Mouse (Mus musculus) intestine, embryonic 16.5 days (tissue): ENCODE measurements around the gene Olfr198. TPM values are rescaled to one million over a fixed set of nuclear protein-coding genes. Genes with fewer than 3 reads are reported as not detected.
"Not testable (repeated sequence)": the region's sequence is repeated elsewhere in the genome, so short reads cannot be mapped to it uniquely, and the experiment has no call there.

Experiments
- ATAC-seq: fragments of 200-750 bp; cut with Nextera tagmentation; 2 replicates; pipeline ENCODE4 v1.8.0; 2017; ENCODE audit warnings: moderate TSS enrichment, moderate library complexity
- H3K27ac ChIP-seq: fragments of 300-500 bp; sonication (generic); 2 replicates; pipeline ENCODE4 v1.5.1; 2014; ENCODE audit warnings: mild to moderate bottlenecking, low read length
- H3K27me3 ChIP-seq: fragments of 300-500 bp; sonication (generic); replicated peaks from 2 replicates; pipeline ENCODE4 v1.6.1; 2014; ENCODE audit warnings: low read length, control low read depth, mixed read lengths; ENCODE audit not compliant: control insufficient read depth, insufficient read depth
- H3K36me3 ChIP-seq: fragments of 300-500 bp; sonication (generic); 2 replicates; pipeline ENCODE4 v1.6.1; 2014; ENCODE audit warnings: low read length, control low read depth; ENCODE audit not compliant: control insufficient read depth, insufficient read depth
- H3K4me1 ChIP-seq: fragments of 300-500 bp; sonication (generic); 2 replicates; pipeline ENCODE4 v1.6.1; 2014; ENCODE audit warnings: low read length, control low read depth, mixed read lengths; ENCODE audit not compliant: control insufficient read depth, insufficient read depth
- H3K4me2 ChIP-seq: fragments of 300-500 bp; sonication (generic); 2 replicates; pipeline ENCODE4 v1.6.1; 2014; ENCODE audit warnings: low read depth, low read length, control low read depth
- H3K4me3 ChIP-seq: fragments of 300-500 bp; sonication (generic); 2 replicates; pipeline ENCODE4 v1.5.1; 2014; ENCODE audit warnings: mild to moderate bottlenecking, low read length
- H3K9ac ChIP-seq: fragments of 300-500 bp; sonication (generic); 2 replicates; pipeline ENCODE4 v1.6.1; 2014; ENCODE audit warnings: low read depth, low read length
- H3K9me3 ChIP-seq: fragments of 300-500 bp; sonication (generic); 2 replicates; pipeline ENCODE4 v1.6.1; 2016; ENCODE audit warnings: low read length, control low read depth; ENCODE audit not compliant: control insufficient read depth
- WGBS: fragments of 180-500 bp; shearing (Covaris S2); extraction: QIAGEN DNeasy Blood & Tissue Kit; methylation state at CpG from one replicate; pipeline ENCODE4 v1.1.7; 2014; 5-methylcytosine and 5-hydroxymethylcytosine counted together
- polyA plus RNA-seq: library from polyadenylated mRNA; unstranded; fragments of >200 nt; fragmentation: Nextera tagmentation; extraction: Ambion mirVana; gene quantifications from 2 replicates; pipeline ENCODE4 v1.2.1, GENCODE M21; 2015

Olfr198 gene
- polyA plus RNA-seq: not detected in 2 replicates

GRCm38 (mm10) chr16:59203433-59203832 is at the start of gene Olfr198:
TSS of gene Olfr198 (minus strand) at chr16:59203533.
- H3K27me3 ChIP-seq, H3K4me2 ChIP-seq, H3K4me3 ChIP-seq, H3K36me3 ChIP-seq, H3K9me3 ChIP-seq, H3K9ac ChIP-seq, H3K4me1 ChIP-seq, ATAC-seq, H3K27ac ChIP-seq: not testable (repeated sequence)
- 56% methylated on average over 1 of the region's 1 CpGs for WGBS

GRCm38 (mm10) chr16:59249684-59250083 is 46.4 kb upstream of the Olfr198 start:
- WGBS: 86% methylated on average over 17 of the region's 17 CpGs
- Histone ChIP-seq H3K27ac (no peak overlapping the region), H3K4me1 (no peaks in the 10 kb centered on the region), H3K4me3 (no peak overlapping the region), H3K4me2 (no peak overlapping the region), H3K27me3 (no peaks in the 10 kb centered on the region), H3K36me3 (no peaks in the 10 kb centered on the region), H3K9me3 (no peaks in the 10 kb centered on the region), H3K9ac (no peak overlapping the region)
- no peak for ATAC-seq

GRCm38 (mm10) chr16:59219667-59220066 is 16.3 kb upstream of the Olfr198 start, which contains the start of gene Olfr199:
TSS of gene Olfr199 (minus strand) at chr16:59219767.
- ATAC-seq, H3K9ac ChIP-seq, H3K27ac ChIP-seq, H3K4me2 ChIP-seq, H3K27me3 ChIP-seq, H3K4me1 ChIP-seq, H3K36me3 ChIP-seq, H3K4me3 ChIP-seq, H3K9me3 ChIP-seq: not testable (repeated sequence)
- 74% methylated on average over 1 of the region's 1 CpGs for WGBS

GRCm38 (mm10) chr16:59217861-59218260 is 14.5 kb upstream of the Olfr198 start:
- not testable (repeated sequence) for H3K27ac ChIP-seq, ATAC-seq, H3K27me3 ChIP-seq, H3K36me3 ChIP-seq, H3K4me2 ChIP-seq, H3K9me3 ChIP-seq, H3K9ac ChIP-seq, H3K4me3 ChIP-seq, H3K4me1 ChIP-seq
- 78% methylated on average over 3 of the region's 3 CpGs for WGBS

GRCm38 (mm10) chr16:59170354-59170753 is 33.0 kb downstream of the Olfr198 start, which contains the start of gene Olfr196:
TSS of gene Olfr196 (minus strand) at chr16:59170454.
- H3K4me1 ChIP-seq: no peaks in the 10 kb centered on the region
- no peaks in the 10 kb centered on the region for H3K27me3 ChIP-seq
- H3K9ac ChIP-seq: no peak within 1 kb of the TSS
- 73% methylated on average over 3 of the region's 3 CpGs for WGBS
- H3K4me2 ChIP-seq: no peak within 1 kb of the TSS
- ATAC-seq: no peak
- H3K9me3 ChIP-seq: no peaks in the 10 kb centered on the region
- no peak within 1 kb of the TSS for H3K4me3 ChIP-seq
- no peak within 1 kb of the TSS for H3K27ac ChIP-seq
- H3K36me3 ChIP-seq: no peaks in the 10 kb centered on the region

- Histone ChIP-seq H3K4me3 (no peak overlapping the region), H3K9ac (no peak overlapping the region), H3K9me3 (no peaks in the 10 kb centered on the region), H3K4me2 (no peak overlapping the region), H3K27me3 (no peaks in the 10 kb centered on the region), H3K27ac (no peak overlapping the region), H3K4me1 (no peaks in the 10 kb centered on the region), H3K36me3 (no peaks in the 10 kb centered on the region)
- ATAC-seq: no peak
- WGBS: 85% methylated on average over 2 of the region's 2 CpGs
Measured at GRCm38 (mm10) chr16:59151996-59152395, 51.3 kb downstream of the Olfr198 start.

Other genes starting within 250 kb of the Olfr198 start
- gene Olfr183, start 208.2 kb downstream of the Olfr198 start, polyA plus RNA-seq: not detected in 2 replicates
- not detected in 2 replicates for gene Olfr186, start 173.2 kb downstream of the Olfr198 start, polyA plus RNA-seq
- gene Olfr187, start 163.8 kb downstream of the Olfr198 start, polyA plus RNA-seq: not detected in 2 replicates
- gene Olfr190, start 125.5 kb downstream of the Olfr198 start, polyA plus RNA-seq: not detected in 2 replicates
- gene Olfr191, start 113.7 kb downstream of the Olfr198 start, polyA plus RNA-seq: not detected in 2 replicates
- not detected in 2 replicates for gene Olfr193, start 91.7 kb downstream of the Olfr198 start, polyA plus RNA-seq
- not detected in 2 replicates for gene Olfr194, start 82.5 kb downstream of the Olfr198 start, polyA plus RNA-seq
- gene Olfr195, start 56.5 kb downstream of the Olfr198 start, polyA plus RNA-seq: not detected in 2 replicates
- gene Olfr196, start 33.1 kb downstream of the Olfr198 start, polyA plus RNA-seq: not detected in 2 replicates
- not detected in 2 replicates for gene Olfr199, start 16.2 kb upstream of the Olfr198 start, polyA plus RNA-seq
- not detected in 2 replicates for gene Olfr201, start 69.1 kb upstream of the Olfr198 start, polyA plus RNA-seq
- gene Olfr202, start 83.3 kb upstream of the Olfr198 start, polyA plus RNA-seq: not detected in 2 replicates
- gene Olfr203, start 95.3 kb upstream of the Olfr198 start, polyA plus RNA-seq: not detected in 2 replicates
- gene Olfr204, start 114.7 kb upstream of the Olfr198 start, polyA plus RNA-seq: not detected in 2 replicates
- gene Olfr205, start 127.6 kb upstream of the Olfr198 start, polyA plus RNA-seq: not detected in 2 replicates
- not detected in 2 replicates for gene Olfr206, start 145.7 kb upstream of the Olfr198 start, polyA plus RNA-seq
- not detected in 2 replicates for gene Olfr209, start 160.5 kb upstream of the Olfr198 start, polyA plus RNA-seq
- not detected in 2 replicates for gene Gabrr3, start 203.8 kb upstream of the Olfr198 start, polyA plus RNA-seq